Mouse (Mus musculus): Measurements from ENCODE around the gene Lrat. TPM values are rescaled to one million over a fixed set of nuclear protein-coding genes. Genes with fewer than 3 reads are reported as not detected.

The Lrat gene
- not detected for polyA plus RNA-seq (2012; fragmentation: generic; extraction: Trizol)

GRCm38 (mm10) chr3:82903613-82904205 is at the start of gene Lrat:
Lrat (minus strand) TSS chr3:82903973.

DNA sequence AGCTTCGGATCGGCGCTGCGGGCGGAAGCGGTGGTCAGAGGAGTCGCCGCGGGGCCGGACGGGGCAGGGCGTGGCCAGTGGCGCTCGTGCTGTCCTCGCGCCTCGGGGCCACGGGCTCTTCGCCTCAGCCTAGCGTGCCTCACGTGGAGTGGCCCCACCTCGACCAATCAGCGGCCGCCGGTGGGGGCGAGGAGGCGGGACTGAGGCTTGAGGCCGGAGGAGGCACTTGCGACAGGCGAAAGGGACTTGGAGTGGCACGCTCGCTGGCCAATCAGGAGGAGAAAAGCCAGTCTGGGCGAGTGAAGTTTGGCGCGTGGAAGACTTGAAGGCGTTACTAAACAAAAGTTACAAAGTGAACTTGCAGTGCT is 27.4 kb downstream of the Lrat start, which contains the start of gene Rbm46:
Gene Rbm46, minus strand, starts transcription at position 112 of the 368 bp plus-strand sequence.

Other genes starting within 250 kb of the Lrat start
- not detected for gene Rbm46, start 27.5 kb downstream of the Lrat start, polyA plus RNA-seq (2012; fragmentation: generic; extraction: Trizol)
- not detected for gene Fgg, start 103.8 kb upstream of the Lrat start, polyA plus RNA-seq (2012; fragmentation: generic; extraction: Trizol)
- not detected for gene Fga, start 122.1 kb upstream of the Lrat start, polyA plus RNA-seq (2012; fragmentation: generic; extraction: Trizol)
- gene Fgb, start 145.9 kb upstream of the Lrat start, polyA plus RNA-seq (2012; fragmentation: generic; extraction: Trizol), result not detected
- 10 to 100 TPM; 14.5 to 48.5 TPM for gene Plrg1, start 151.5 kb upstream of the Lrat start, polyA plus RNA-seq (2012; fragmentation: generic; extraction: Trizol)
- under 1 TPM in 1 of 2 experiments, not detected in 1; 0.01 TPM for gene Dchs2, start 224.0 kb upstream of the Lrat start, polyA plus RNA-seq (2012; fragmentation: generic; extraction: Trizol)